Comparison of ENCODE assay signal across 19 mouse cellular contexts in genomic region chr14:111283681-111284461, GRCm38 (mm10).
DNase-seq lines count a peak whose midpoint lies in the region; ATAC-seq and TF ChIP-seq lines count a peak whose summit lies in the region.
"Had no signal": no experiment of that assay in that cellular context is flagged by ENCODE, and none has a peak within 500 bp of the region (broad histone marks: within the 10 kb centered on the region; RNA-seq: fewer than 3 reads in every experiment).

No protein-coding gene starts in this region.

- ATAC-seq in hindbrain, embryonic 15.5 days (ENCODE audit: low FRiP score, low read depth) = peak; percentile 76
- ATAC-seq in midbrain, postnatal 0 days (ENCODE audit: low FRiP score) = peak; percentile 60
- ATAC-seq: inflammation-experienced regulatory T-cells, adult 6 months; liver, postnatal 0 days had no signal

- no peaks in the 10 kb centered on the region for H3K4me1 ChIP-seq in hindbrain, embryonic 10.5 days (replicated peaks)
- H3K4me1 ChIP-seq in hindbrain, embryonic 15.5 days (replicated peaks) = no peaks in the 10 kb centered on the region
- H3K4me1 ChIP-seq in midbrain, postnatal 0 days (ENCODE audit: insufficient read depth, low read length) = no peaks in the 10 kb centered on the region
- H3K4me1 ChIP-seq: stomach, embryonic 15.5 days had no signal

- no peak overlapping the region for H3K27ac ChIP-seq in hindbrain, embryonic 10.5 days
- no peak overlapping the region for H3K27ac ChIP-seq in hindbrain, embryonic 15.5 days (replicated peaks)
- no peak overlapping the region for H3K27ac ChIP-seq in midbrain, postnatal 0 days (ENCODE audit: low read depth, low read length)
- H3K27ac ChIP-seq: stomach, embryonic 15.5 days had no signal

- H3K9me3 ChIP-seq in hindbrain, embryonic 10.5 days = no peaks in the 10 kb centered on the region
- H3K9me3 ChIP-seq in hindbrain, embryonic 15.5 days = no peaks in the 10 kb centered on the region
- H3K9me3 ChIP-seq in midbrain, postnatal 0 days (ENCODE audit: low read length) = no peaks in the 10 kb centered on the region
- H3K9me3 ChIP-seq: stomach, embryonic 15.5 days had no signal

- no peak overlapping the region for H3K4me2 ChIP-seq in hindbrain, embryonic 15.5 days
- H3K4me2 ChIP-seq in midbrain, postnatal 0 days (ENCODE audit: low read depth, low read length, poor library complexity, severe bottlenecking) = no peak overlapping the region
- H3K4me2 ChIP-seq: stomach, embryonic 15.5 days had no signal

- no peaks in the 10 kb centered on the region for H3K27me3 ChIP-seq in hindbrain, embryonic 10.5 days (ENCODE audit: insufficient read depth, poor library complexity, severe bottlenecking)
- H3K27me3 ChIP-seq in hindbrain, embryonic 15.5 days = no peaks in the 10 kb centered on the region
- no peaks in the 10 kb centered on the region for H3K27me3 ChIP-seq in midbrain, postnatal 0 days (ENCODE audit: insufficient read depth, low read length)
- H3K27me3 ChIP-seq: stomach, embryonic 15.5 days had no signal

- peak; percentile 31 for DNase-seq in heart, adult 11 months
- DNase-seq in heart, adult 9 months (ENCODE audit: low spot score in 2 of 2) = no peak
- DNase-seq in hindbrain, embryonic 10.5 days (ENCODE audit: low spot score) = peak; percentile 31
- DNase-seq in midbrain, postnatal 0 days (ENCODE audit: low spot score) = peak; percentile 58
- DNase-seq in layer of hippocampus, adult 11-12 months (ENCODE audit: low spot score) = no peak
- no peak for DNase-seq in frontal cortex, postnatal 25 days (ENCODE audit: low spot score in 2 of 2)
- DNase-seq: adrenal gland, adult 8-10 months; cerebellum, adult 9-10 months; gastrocnemius, postnatal 14 days; heart, postnatal 10 days; kidney, adult 9 months; kidney, postnatal 36 days; liver; liver, postnatal 0 days; thymus, adult 2 months had no signal

- TF ChIP-seq CTCF in midbrain, postnatal 0 days (IDR thresholded peaks at IDR 0.05) = no peak

- H3K4me3 ChIP-seq in hindbrain, embryonic 10.5 days = no peak overlapping the region
- H3K4me3 ChIP-seq in hindbrain, embryonic 15.5 days = no peak overlapping the region
- no peak overlapping the region for H3K4me3 ChIP-seq in midbrain, postnatal 0 days (ENCODE audit: low read depth, low read length)
- H3K4me3 ChIP-seq: erythroblast, embryonic 14.5 days; stomach, embryonic 15.5 days had no signal

- H3K9ac ChIP-seq in hindbrain, embryonic 15.5 days = no peak overlapping the region
- no peak overlapping the region for H3K9ac ChIP-seq in midbrain, postnatal 0 days (replicated peaks; ENCODE audit: low read length, poor library complexity, severe bottlenecking)
- H3K9ac ChIP-seq: liver, postnatal 0 days; stomach, embryonic 15.5 days had no signal

- 65% methylated on average over 10 of the region's 10 CpGs for WGBS in hindbrain, embryonic 10.5 days
- WGBS in hindbrain, embryonic 15.5 days = 63% methylated on average over 10 of the region's 10 CpGs
- WGBS in midbrain, postnatal 0 days = 46% methylated on average over 10 of the region's 10 CpGs

- H3K36me3 ChIP-seq in hindbrain, embryonic 10.5 days = no peaks in the 10 kb centered on the region
- H3K36me3 ChIP-seq in hindbrain, embryonic 15.5 days = no peaks in the 10 kb centered on the region
- H3K36me3 ChIP-seq in midbrain, postnatal 0 days (ENCODE audit: insufficient read depth, low read length) = no peaks in the 10 kb centered on the region
- H3K36me3 ChIP-seq: stomach, embryonic 15.5 days had no signal

Comparison
In these comparisons a context has a peak if more than half of its experiments do, and no peak if none do; other contexts are left out.
1. DNase-seq: peak in heart, adult 11 months (single experiment), hindbrain, embryonic 10.5 days (single experiment) and midbrain, postnatal 0 days (single experiment); none in heart, adult 9 months (0 of 2), layer of hippocampus, adult 11-12 months (single experiment) and frontal cortex, postnatal 25 days (0 of 2).